Mouse (Mus musculus) hindbrain, embryonic 15.5 days (tissue): ENCODE measurements around the gene Trem3. TPM values are rescaled to one million over a fixed set of nuclear protein-coding genes. Genes with fewer than 3 reads are reported as not detected.

Source experiments
- ATAC-seq: fragments of 200-750 bp; cut with Nextera tagmentation; 2 replicates; pipeline ENCODE4 v1.8.0; 2017; ENCODE audit warnings: low read depth, moderate number of reproducible peaks, moderate TSS enrichment; ENCODE audit not compliant: low FRiP score
- H3K27ac ChIP-seq: fragments of 300-500 bp; sonication (generic); replicated peaks from 2 replicates; pipeline ENCODE4 v1.5.1; 2015; ENCODE audit warnings: mild to moderate bottlenecking, inconsistent platforms
- H3K27me3 ChIP-seq: fragments of 300-500 bp; sonication (generic); 2 replicates; pipeline ENCODE4 v1.6.1; 2015; ENCODE audit warnings: control low read depth, inconsistent platforms
- H3K36me3 ChIP-seq: fragments of 300-500 bp; sonication (generic); 2 replicates; pipeline ENCODE4 v1.6.1; 2015; ENCODE audit warnings: control low read depth, inconsistent platforms
- H3K4me1 ChIP-seq: fragments of 300-500 bp; sonication (generic); replicated peaks from 2 replicates; pipeline ENCODE4 v1.6.1; 2015; ENCODE audit warnings: control low read depth, inconsistent platforms
- H3K4me2 ChIP-seq: fragments of 300-500 bp; sonication (generic); 2 replicates; pipeline ENCODE4 v1.6.1; 2015; ENCODE audit warnings: moderate library complexity, mild to moderate bottlenecking, inconsistent platforms
- H3K4me3 ChIP-seq: fragments of 300-500 bp; sonication (generic); 2 replicates; pipeline ENCODE4 v1.5.1; 2015; ENCODE audit warnings: mild to moderate bottlenecking, inconsistent platforms
- H3K9ac ChIP-seq: fragments of 300-500 bp; sonication (generic); 2 replicates; pipeline ENCODE4 v1.6.1; 2015; ENCODE audit warnings: inconsistent platforms
- H3K9me3 ChIP-seq: fragments of 300-500 bp; sonication (generic); 2 replicates; pipeline ENCODE4 v1.6.1; 2016; ENCODE audit warnings: control low read depth, inconsistent platforms
- WGBS: fragments of 180-500 bp; shearing (Covaris S2); methylation state at CpG from one replicate; pipeline ENCODE4 v1.1.7; 2015; 5-methylcytosine and 5-hydroxymethylcytosine counted together
- polyA plus RNA-seq: library from polyadenylated mRNA; unstranded; fragments of >200 nt; fragmentation: Nextera tagmentation; extraction: Ambion mirVana; gene quantifications from 2 replicates; pipeline ENCODE4 v1.2.1, GENCODE M21; 2015

The Trem3 gene
- polyA plus RNA-seq: not detected in 2 replicates

DNA sequence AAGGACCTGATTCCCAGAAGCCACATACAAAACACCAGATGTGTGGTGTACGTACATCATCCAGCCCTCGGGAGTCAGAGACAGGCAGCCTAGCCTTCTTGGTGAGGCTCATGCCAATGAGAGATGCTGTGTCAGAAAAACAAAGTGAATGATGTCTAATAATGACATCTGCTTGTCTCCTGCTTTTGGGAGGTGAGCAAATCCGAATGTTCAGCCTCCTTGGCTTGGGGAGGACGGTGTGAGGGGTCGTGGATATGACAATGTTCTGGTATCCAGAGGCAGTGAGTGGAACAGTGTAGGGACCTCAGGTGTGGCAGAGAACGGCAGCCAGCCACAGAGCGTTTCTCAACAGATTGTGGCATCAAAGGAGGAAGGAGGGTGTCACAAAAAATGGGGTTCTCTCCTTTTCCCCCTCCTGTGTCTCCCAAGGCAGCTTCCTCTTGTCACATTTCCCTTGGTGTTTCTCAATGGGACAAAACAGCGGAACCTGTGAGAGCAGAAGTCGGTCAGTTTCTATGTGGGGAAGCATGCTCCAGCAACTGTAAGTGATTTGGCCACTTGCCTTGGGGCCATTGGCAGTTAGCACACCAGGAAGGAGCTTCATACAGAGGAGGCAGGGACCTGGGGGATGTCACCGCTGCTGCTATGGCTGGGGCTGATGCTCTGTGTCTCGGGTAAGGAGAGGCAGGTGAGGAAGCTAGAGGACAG, at the start of gene Trem3:
Gene Trem3, plus strand, starts transcription at position 557 of the 708 bp plus-strand sequence.
- 84% methylated on average over 11 of the region's 11 CpGs for WGBS
- ATAC-seq: no peak

DNA sequence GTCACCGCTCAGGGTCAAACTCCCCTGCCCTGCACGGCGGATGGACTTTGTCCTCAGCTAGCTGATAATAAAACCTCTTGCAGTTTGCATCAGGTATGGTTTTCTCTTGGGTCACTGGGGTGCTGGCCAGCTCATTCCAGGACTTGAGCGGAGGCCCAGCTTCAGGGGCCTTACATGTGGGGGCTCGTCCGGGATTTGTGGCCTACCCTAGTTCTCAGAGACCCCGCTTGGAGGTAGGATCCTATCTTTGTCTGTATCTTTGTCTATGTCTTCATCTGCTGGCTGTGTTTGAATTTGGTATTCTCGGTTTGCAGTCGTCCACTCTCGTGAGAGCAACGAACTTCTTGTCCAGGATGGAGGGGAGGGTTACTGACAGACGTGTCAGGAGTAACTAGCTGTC, 44.5 kb upstream of the Trem3 start:
- no peak overlapping the region for H3K9ac ChIP-seq
- 95% methylated on average over 12 of the region's 12 CpGs for WGBS
- no peaks in the 10 kb centered on the region for H3K36me3 ChIP-seq
- H3K4me3 ChIP-seq: no peak overlapping the region
- H3K27me3 ChIP-seq: no peaks in the 10 kb centered on the region
- no peak for ATAC-seq
- H3K9me3 ChIP-seq: no peaks in the 10 kb centered on the region
- no peaks in the 10 kb centered on the region for H3K4me1 ChIP-seq
- H3K4me2 ChIP-seq: no peak overlapping the region
- no peak overlapping the region for H3K27ac ChIP-seq

More for the DNA sequence above, at the start of gene Trem3:
- H3K9ac ChIP-seq: no peak within 1 kb of the TSS
- H3K27me3 ChIP-seq: no peaks in the 10 kb centered on the region
- no peak within 1 kb of the TSS for H3K4me3 ChIP-seq
- H3K27ac ChIP-seq: no peak within 1 kb of the TSS
- no peaks in the 10 kb centered on the region for H3K36me3 ChIP-seq
- no peak within 1 kb of the TSS for H3K4me2 ChIP-seq
- H3K4me1 ChIP-seq: no peaks in the 10 kb centered on the region
- H3K9me3 ChIP-seq: no peaks in the 10 kb centered on the region

- no peaks in the 10 kb centered on the region for H3K36me3 ChIP-seq
- 96% methylated on average over 12 of the region's 12 CpGs for WGBS
- no peak overlapping the region for H3K9ac ChIP-seq
- no peaks in the 10 kb centered on the region for H3K9me3 ChIP-seq
- H3K27ac ChIP-seq: no peak overlapping the region
- H3K27me3 ChIP-seq: no peaks in the 10 kb centered on the region
- no peaks in the 10 kb centered on the region for H3K4me1 ChIP-seq
- ATAC-seq: no peak
- no peak overlapping the region for H3K4me2 ChIP-seq
- H3K4me3 ChIP-seq: no peak overlapping the region
Observed at GRCm38 (mm10) chr17:48212596-48212995, 35.0 kb upstream of the Trem3 start.

DNA sequence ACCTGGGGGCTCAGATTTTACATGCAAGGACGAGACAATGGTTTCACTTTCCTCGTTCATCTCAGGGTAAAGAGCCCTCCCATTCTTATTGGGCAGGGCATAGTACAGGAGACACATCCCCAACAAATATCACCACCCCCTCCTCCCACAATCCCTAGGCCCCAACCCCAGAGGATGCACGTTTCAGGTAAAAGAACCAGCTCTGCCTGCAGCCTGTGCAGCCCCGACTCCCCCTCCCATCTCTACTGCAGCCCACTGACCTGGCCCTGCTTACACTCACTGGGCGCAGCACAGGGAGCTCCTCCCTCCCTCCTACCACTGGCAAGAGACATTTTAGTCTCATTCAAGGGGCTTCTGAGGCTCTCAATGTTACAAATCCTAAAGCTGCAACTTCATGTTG, 34.1 kb upstream of the Trem3 start:
- H3K36me3 ChIP-seq: no peaks in the 10 kb centered on the region
- no peaks in the 10 kb centered on the region for H3K9me3 ChIP-seq
- no peak overlapping the region for H3K9ac ChIP-seq
- WGBS: 76% methylated on average over 5 of the region's 5 CpGs
- ATAC-seq: no peak
- no peaks in the 10 kb centered on the region for H3K27me3 ChIP-seq
- H3K27ac ChIP-seq: no peak overlapping the region
- no peak overlapping the region for H3K4me2 ChIP-seq
- no peaks in the 10 kb centered on the region for H3K4me1 ChIP-seq
- no peak overlapping the region for H3K4me3 ChIP-seq

DNA sequence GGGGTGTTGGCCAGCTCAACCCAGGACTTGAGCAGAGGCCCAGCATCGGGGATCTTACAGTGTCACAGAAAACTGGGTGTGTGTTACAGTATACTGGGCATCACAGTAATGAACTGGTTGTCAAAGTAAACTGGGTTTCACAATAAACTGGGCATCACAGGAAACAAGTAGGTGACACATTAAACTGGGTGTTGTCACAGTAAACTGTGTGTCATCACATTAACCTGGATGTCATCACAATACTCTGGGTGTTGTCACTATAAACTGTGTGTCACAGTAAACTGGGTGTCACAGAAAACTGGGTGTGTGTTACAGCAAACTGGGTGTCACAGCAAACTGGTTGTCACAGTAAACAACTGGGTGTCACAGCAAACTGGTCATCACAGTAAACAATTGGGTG, 32.1 kb upstream of the Trem3 start:
- no peak for ATAC-seq

DNA sequence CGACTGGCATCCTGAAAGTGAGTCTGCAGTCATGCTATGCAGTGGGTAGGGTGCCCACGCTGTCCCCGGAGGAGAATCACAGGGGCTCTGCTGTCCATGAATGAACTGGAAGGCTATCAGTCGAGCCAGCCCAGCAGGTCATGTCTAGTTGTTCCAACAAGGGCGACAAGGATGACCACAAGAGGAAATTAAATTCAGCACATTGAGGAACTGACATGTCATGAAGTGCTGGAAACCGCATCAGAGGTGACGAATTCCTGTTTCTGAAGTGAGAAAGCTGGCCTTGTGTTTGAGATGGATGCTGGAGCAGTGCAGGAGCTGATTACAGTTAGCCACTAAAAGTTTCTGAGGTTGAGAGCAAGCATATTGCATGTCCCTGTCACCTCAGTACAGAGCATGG, 16.9 kb upstream of the Trem3 start:
- Histone ChIP-seq H3K27ac (no peak overlapping the region), H3K9ac (no peak overlapping the region), H3K27me3 (no peaks in the 10 kb centered on the region), H3K9me3 (no peaks in the 10 kb centered on the region), H3K36me3 (no peaks in the 10 kb centered on the region), H3K4me2 (no peak overlapping the region), H3K4me1 (no peaks in the 10 kb centered on the region), H3K4me3 (no peak overlapping the region)
- no peak for ATAC-seq
- 94% methylated on average over 7 of the region's 7 CpGs for WGBS

More for the DNA sequence above, 32.1 kb upstream of the Trem3 start:
- Histone ChIP-seq H3K9ac (no peak overlapping the region), H3K9me3 (no peaks in the 10 kb centered on the region), H3K27ac (no peak overlapping the region), H3K36me3 (no peaks in the 10 kb centered on the region), H3K27me3 (no peaks in the 10 kb centered on the region), H3K4me2 (no peak overlapping the region), H3K4me3 (no peak overlapping the region), H3K4me1 (no peaks in the 10 kb centered on the region)
- WGBS: 100% methylated on average over 1 of the region's 1 CpGs

- Histone ChIP-seq H3K27ac (no peak within 1 kb of the TSS), H3K36me3 (no peaks in the 10 kb centered on the region), H3K9me3 (no peaks in the 10 kb centered on the region), H3K4me2 (no peak within 1 kb of the TSS), H3K27me3 (no peaks in the 10 kb centered on the region), H3K9ac (no peak within 1 kb of the TSS), H3K4me1 (no peaks in the 10 kb centered on the region), H3K4me3 (no peak within 1 kb of the TSS)
- no peak for ATAC-seq
- 76% methylated on average over 6 of the region's 6 CpGs for WGBS
Observed at GRCm38 (mm10) chr17:48232518-48232917, 15.1 kb upstream of the Trem3 start, which contains the start of gene Trem1. Gene Trem1 (plus strand): TSS chr17:48232768.

- Histone ChIP-seq H3K27me3 (no peaks in the 10 kb centered on the region), H3K27ac (no peak overlapping the region), H3K4me2 (no peak overlapping the region), H3K4me1 (no peaks in the 10 kb centered on the region), H3K9ac (no peak overlapping the region), H3K9me3 (no peaks in the 10 kb centered on the region; the same call in 1 of the 2 replicates), H3K4me3 (no peak overlapping the region), H3K36me3 (no peaks in the 10 kb centered on the region)
- WGBS: 87% methylated on average over 4 of the region's 4 CpGs
- no peak for ATAC-seq
Observed at GRCm38 (mm10) chr17:48233789-48234188, 13.8 kb upstream of the Trem3 start.

DNA sequence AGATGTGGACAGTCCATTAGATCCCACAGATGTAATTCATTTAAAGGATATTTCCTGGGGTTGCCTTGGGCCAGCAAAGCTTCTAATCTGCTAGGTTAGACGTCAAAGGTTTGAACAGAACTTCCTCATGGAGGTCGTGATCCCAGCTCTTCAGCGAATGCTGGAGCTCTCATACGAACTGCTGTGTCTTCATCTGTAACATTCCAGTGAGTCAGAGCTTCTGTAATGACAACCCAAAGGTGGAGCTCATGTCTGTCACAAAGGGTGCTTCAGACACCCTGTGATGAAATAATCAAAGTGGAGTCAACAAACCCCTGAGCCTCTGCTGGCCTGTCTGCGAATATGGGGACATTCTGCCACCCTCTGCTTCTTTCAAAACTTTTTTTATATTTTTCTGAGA, 13.0 kb upstream of the Trem3 start:
- H3K27me3 ChIP-seq: no peaks in the 10 kb centered on the region
- H3K4me1 ChIP-seq: no peaks in the 10 kb centered on the region
- no peak overlapping the region for H3K27ac ChIP-seq
- no peak for ATAC-seq
- H3K9me3 ChIP-seq: no peaks in the 10 kb centered on the region; the same call in 1 of the 2 replicates
- H3K4me2 ChIP-seq: no peak overlapping the region
- 81% methylated on average over 5 of the region's 5 CpGs for WGBS
- H3K36me3 ChIP-seq: no peaks in the 10 kb centered on the region
- no peak overlapping the region for H3K4me3 ChIP-seq
- no peak overlapping the region for H3K9ac ChIP-seq

DNA sequence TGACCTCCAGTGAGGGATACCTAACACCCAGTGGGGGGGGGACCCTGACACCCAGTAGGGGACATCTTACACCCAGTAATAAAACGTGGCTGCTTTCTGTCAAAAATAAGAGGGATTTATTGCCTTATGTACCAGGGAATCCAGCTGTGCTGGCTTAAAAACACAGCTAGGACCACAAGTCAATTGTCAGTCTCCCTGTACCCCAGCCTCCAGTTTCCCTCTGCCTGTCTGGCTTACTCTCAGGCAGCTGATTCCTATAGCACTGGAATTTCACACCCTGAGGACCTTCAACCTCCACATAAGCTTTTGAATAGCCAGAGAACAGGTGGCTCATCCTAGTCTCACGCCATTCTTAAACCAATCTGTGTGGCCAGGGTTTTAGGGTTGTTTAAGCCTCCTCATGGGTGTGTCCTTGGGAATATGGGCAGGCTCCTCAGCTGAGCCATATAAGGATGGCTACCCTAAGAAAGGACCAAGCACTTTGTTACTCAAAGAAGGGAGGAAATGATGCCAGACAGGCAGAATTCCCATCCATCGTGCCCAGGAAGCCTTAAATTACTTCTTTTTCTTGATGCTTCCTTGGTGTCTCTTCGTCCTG, 11.7 kb upstream of the Trem3 start:
- no peak overlapping the region for H3K27ac ChIP-seq
- ATAC-seq: no peak
- H3K36me3 ChIP-seq: no peaks in the 10 kb centered on the region
- no peak overlapping the region for H3K4me2 ChIP-seq
- no peaks in the 10 kb centered on the region for H3K27me3 ChIP-seq
- H3K9me3 ChIP-seq: no peaks in the 10 kb centered on the region; the same call in 1 of the 2 replicates
- no peak overlapping the region for H3K4me3 ChIP-seq
- H3K9ac ChIP-seq: no peak overlapping the region
- no peaks in the 10 kb centered on the region for H3K4me1 ChIP-seq
- WGBS: 60% methylated on average over 4 of the region's 4 CpGs

DNA sequence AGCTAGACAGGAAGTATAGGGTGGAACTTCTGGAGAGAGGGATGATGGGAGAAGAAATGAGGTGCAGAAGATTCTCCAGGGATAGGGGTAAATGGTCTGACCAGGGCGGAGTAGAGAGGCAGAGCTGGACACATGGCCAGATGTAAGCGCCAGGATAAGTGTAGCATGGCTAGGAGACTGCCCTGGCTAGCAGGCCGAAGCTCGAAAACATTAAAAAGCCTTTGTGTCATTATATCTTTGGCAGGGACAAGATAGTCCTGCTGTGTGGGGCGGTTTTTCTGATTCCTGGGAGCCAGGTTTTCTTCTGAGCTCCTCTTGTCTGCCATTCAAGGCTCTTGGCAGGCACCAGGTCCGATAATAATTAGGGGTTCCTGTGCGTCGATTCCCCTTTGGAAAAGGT, 10.0 kb upstream of the Trem3 start:
- 87% methylated on average over 8 of the region's 8 CpGs for WGBS
- Histone ChIP-seq H3K4me2 (no peak overlapping the region), H3K27me3 (no peaks in the 10 kb centered on the region), H3K9ac (no peak overlapping the region), H3K36me3 (no peaks in the 10 kb centered on the region), H3K27ac (no peak overlapping the region), H3K4me1 (no peaks in the 10 kb centered on the region), H3K4me3 (no peak overlapping the region), H3K9me3 (no peaks in the 10 kb centered on the region; the same call in 1 of the 2 replicates)
- ATAC-seq: no peak

- Histone ChIP-seq H3K4me3 (no peak overlapping the region), H3K36me3 (no peaks in the 10 kb centered on the region), H3K27me3 (no peaks in the 10 kb centered on the region), H3K9me3 (no peaks in the 10 kb centered on the region), H3K4me2 (no peak overlapping the region), H3K27ac (no peak overlapping the region), H3K4me1 (no peaks in the 10 kb centered on the region), H3K9ac (no peak overlapping the region)
- no peak for ATAC-seq
Observed at GRCm38 (mm10) chr17:48249039-48249438, 1.5 kb downstream of the Trem3 start.
